Mouse (Mus musculus): Measurements from ENCODE around the gene Gpc5. TPM values are rescaled to one million over a fixed set of nuclear protein-coding genes. Genes with fewer than 3 reads are reported as not detected.

The Gpc5 gene
- total and polyA plus RNA-seq, 3 experiments: 0.14 TPM; not detected in 2

DNA sequence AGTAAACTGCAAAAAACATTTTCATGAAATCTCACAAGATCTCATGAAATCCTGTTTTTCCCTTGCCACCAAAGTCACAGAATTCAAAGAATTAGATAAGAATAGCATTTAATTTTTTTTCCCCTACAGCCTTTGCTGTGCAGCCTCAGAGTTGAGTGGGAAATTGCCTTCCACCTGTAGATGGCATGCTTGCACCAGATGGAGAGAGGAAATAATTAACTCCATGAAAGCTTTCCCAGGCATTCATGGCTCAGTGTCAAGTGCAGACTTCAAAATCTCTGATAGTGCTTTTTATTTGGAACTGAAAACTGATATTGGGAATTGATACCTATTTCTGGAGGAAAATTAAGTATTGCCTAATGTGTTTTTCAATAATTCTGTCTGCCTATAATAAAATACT lies 393.1 kb downstream of the Gpc5 start:
- Histone ChIP-seq H3K9me3 (replicated peaks; ENCODE audit: low read length) (peaks cover 9% of the 10 kb centered on the region), H3K27ac (ENCODE audit: insufficient read depth, low read depth) (no peak overlapping the region), H3K4me2 (ENCODE audit: insufficient read depth, low read depth, poor library complexity, severe bottlenecking) (no peak overlapping the region), H3K4me3 (replicated peaks in 1 of 3; ENCODE audit: low read depth in 2 of 3, low read length in 2 of 3, poor library complexity in 1 of 3) (no peak overlapping the region), H3K27me3 (replicated peaks) (no peaks in the 10 kb centered on the region), H3K4me1 (ENCODE audit: control insufficient read depth in 1 of 2, insufficient read depth in 2 of 2) (no peaks in the 10 kb centered on the region), H3K9ac (ENCODE audit: insufficient read depth, low read depth) (no peak overlapping the region), H3K79me2 (replicated peaks; ENCODE audit: control insufficient read depth, extremely low read depth, insufficient read depth, poor library complexity, severe bottlenecking) (no peaks in the 10 kb centered on the region), H3K36me3 (replicated peaks in 1 of 2; ENCODE audit: control insufficient read depth in 1 of 2, insufficient read depth in 1 of 2, low read length in 1 of 2) (no peaks in the 10 kb centered on the region)
- TF ChIP-seq JUND (conservative IDR thresholded peaks at IDR 0.05; ENCODE audit: low read depth, low read length): no peak
- TF ChIP-seq UBTF (IDR thresholded peaks at IDR 0.05; ENCODE audit: low read depth, low read length): no peak
- no peak for TF ChIP-seq GABPA (IDR thresholded peaks at IDR 0.05; ENCODE audit: insufficient replicate concordance, low read depth, low read length)
- no peak for TF ChIP-seq MXI1 (IDR thresholded peaks at IDR 0.05; ENCODE audit: low read depth, low read length)
- TF ChIP-seq CHD2 (IDR thresholded peaks at IDR 0.05; ENCODE audit: low read length): no peak
- TF ChIP-seq RAD21 (IDR thresholded peaks at IDR 0.05; ENCODE audit: low read depth, low read length): peak; percentile 23
- TF ChIP-seq E2F4 (IDR thresholded peaks at IDR 0.05; ENCODE audit: insufficient replicate concordance, low read depth, low read length): no peak
- TF ChIP-seq CTCF (conservative IDR thresholded peaks at IDR 0.05 in 1 of 2, IDR thresholded peaks at IDR 0.05 in 1 of 2; ENCODE audit: low read depth in 2 of 2, low read length in 2 of 2): peak in 1 of 2 experiments; percentile 32; a peak in 2 of 4 replicates
- no peak for TF ChIP-seq HCFC1 (IDR thresholded peaks at IDR 0.05; ENCODE audit: low read depth, low read length)
- dilution Hi-C loops (cut with MboI; ENCODE audit: extremely low pct_ligation_motif_present, extremely low pct_unique_long_range_greater_than_20kb, low sequenced_read_pairs): no loop called here
- in situ Hi-C loops (cut with MboI; ENCODE audit: low pct_ligation_motif_present, low pct_unique_long_range_greater_than_20kb, low sequenced_read_pairs): no loop called here
- DNase-seq (ENCODE audit: extremely low read depth): no peak

GRCm38 (mm10) chr14:115500794-115501193 lies 408.8 kb downstream of the Gpc5 start:
- no peak overlapping the region for H3K27ac ChIP-seq (ENCODE audit: insufficient read depth, low read depth)
- H3K4me1 ChIP-seq (ENCODE audit: control insufficient read depth in 1 of 2, insufficient read depth in 2 of 2): no peaks in the 10 kb centered on the region
- no peak overlapping the region for H3K4me2 ChIP-seq (ENCODE audit: insufficient read depth, low read depth, poor library complexity, severe bottlenecking)
- no peak overlapping the region for H3K9ac ChIP-seq (ENCODE audit: insufficient read depth, low read depth)
- no peaks in the 10 kb centered on the region for H3K36me3 ChIP-seq (replicated peaks in 1 of 2; ENCODE audit: control insufficient read depth in 1 of 2, insufficient read depth in 1 of 2, low read length in 1 of 2)
- no peaks in the 10 kb centered on the region for H3K79me2 ChIP-seq (replicated peaks; ENCODE audit: control insufficient read depth, extremely low read depth, insufficient read depth, poor library complexity, severe bottlenecking)
- no peak for DNase-seq (ENCODE audit: extremely low read depth)
- in situ Hi-C loops (cut with MboI; ENCODE audit: low pct_ligation_motif_present, low pct_unique_long_range_greater_than_20kb, low sequenced_read_pairs) (no loop called here), dilution Hi-C loops (cut with MboI; ENCODE audit: extremely low pct_ligation_motif_present, extremely low pct_unique_long_range_greater_than_20kb, low sequenced_read_pairs) (no loop called here)
- H3K9me3 ChIP-seq (replicated peaks; ENCODE audit: low read length): no peaks in the 10 kb centered on the region
- no peaks in the 10 kb centered on the region for H3K27me3 ChIP-seq (replicated peaks)
- H3K4me3 ChIP-seq (replicated peaks in 1 of 3; ENCODE audit: low read depth in 2 of 3, low read length in 2 of 3, poor library complexity in 1 of 3): no peak overlapping the region
- TF ChIP-seq USF1 (IDR thresholded peaks at IDR 0.05; ENCODE audit: low read depth, low read length) (no peak), IRF4 (IDR thresholded peaks at IDR 0.05; ENCODE audit: low read depth, low read length) (no peak), CHD2 (IDR thresholded peaks at IDR 0.05; ENCODE audit: low read length) (no peak), ETS1 (conservative IDR thresholded peaks at IDR 0.05; ENCODE audit: low read depth, low read length) (no peak), TBP (conservative IDR thresholded peaks at IDR 0.05; ENCODE audit: low read depth, low read length) (no peak), POLR2A (IDR thresholded peaks at IDR 0.05; ENCODE audit: low read depth, low read length) (no peak), ZC3H11A (IDR thresholded peaks at IDR 0.05; ENCODE audit: low read depth, low read length) (no peak), HCFC1 (IDR thresholded peaks at IDR 0.05; ENCODE audit: low read depth, low read length) (no peak), NRF1 (IDR thresholded peaks at IDR 0.05; ENCODE audit: low read depth, low read length) (no peak), MAFK (IDR thresholded peaks at IDR 0.05; ENCODE audit: insufficient replicate concordance, low read length) (no peak), KAT2A (IDR thresholded peaks at IDR 0.05; ENCODE audit: insufficient replicate concordance, low read length) (no peak), POLR2AphosphoS2 (IDR thresholded peaks at IDR 0.05; ENCODE audit: low read depth, low read length) (no peak), USF2 (conservative IDR thresholded peaks at IDR 0.05; ENCODE audit: low read depth, low read length) (no peak), GABPA (IDR thresholded peaks at IDR 0.05; ENCODE audit: insufficient replicate concordance, low read depth, low read length) (no peak), CHD1 (IDR thresholded peaks at IDR 0.05; ENCODE audit: low read depth, low read length) (no peak), JUN (IDR thresholded peaks at IDR 0.05; ENCODE audit: insufficient read depth, low read depth, low read length) (no peak), RAD21 (IDR thresholded peaks at IDR 0.05; ENCODE audit: low read depth, low read length) (no peak), MYC (IDR thresholded peaks at IDR 0.05; ENCODE audit: low read depth, low read length) (no peak), MAZ (IDR thresholded peaks at IDR 0.05; ENCODE audit: low read depth, low read length) (no peak), BHLHE40 (IDR thresholded peaks at IDR 0.05; ENCODE audit: low read depth, low read length) (no peak)

Measured in CH12.LX (cell line).